Mouse (Mus musculus) adrenal gland, adult 8-10 months (tissue): ENCODE measurements around the gene Cby1. TPM values are rescaled to one million over a fixed set of nuclear protein-coding genes. Genes with fewer than 3 reads are reported as not detected.

Source experiments
- DNase-seq: peaks from one replicate; pipeline ENCODE4 v3.0.0; 2022
- total RNA-seq, 4 experiments: library from RNA; stranded (reverse); gene quantifications; 2 replicates each; pipeline ENCODE4 v1.2.4; 2022

The Cby1 gene
- total RNA-seq, 4 experiments from 2014 or later, result 21.7 to 31.1 (median 24.9) TPM

DNA sequence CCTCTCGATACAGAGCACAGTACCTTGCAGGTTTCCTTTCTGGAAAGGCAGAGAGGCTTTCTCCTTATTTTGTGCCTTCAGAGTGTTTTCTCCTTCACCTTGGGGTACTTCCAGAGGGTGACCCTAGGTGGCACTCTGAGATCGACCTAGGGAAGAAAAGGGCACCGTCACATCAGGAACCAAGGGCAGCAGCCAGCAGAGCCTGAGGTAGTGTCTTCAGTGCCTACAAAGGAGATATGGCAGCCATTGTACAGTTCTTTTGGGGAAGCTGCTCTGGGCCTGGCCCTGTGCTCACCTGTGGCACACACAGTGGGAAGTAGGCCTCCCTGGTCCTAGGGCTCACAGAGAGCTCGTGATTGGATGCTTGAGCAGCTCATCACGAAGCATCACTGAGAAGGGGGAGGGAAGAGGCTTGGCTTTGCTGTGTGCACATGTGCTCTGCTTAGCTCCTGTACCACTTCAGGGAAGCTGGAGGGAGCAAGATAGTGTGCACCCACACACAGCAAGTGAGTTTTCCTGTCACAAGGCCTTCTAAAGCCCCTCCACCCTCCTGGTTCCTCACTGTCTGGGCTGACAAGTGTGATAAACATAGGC lies 49.3 kb downstream of the Cby1 start:
- DNase-seq, result no peak

GRCm38 (mm10) chr15:79715646-79716045 lies 56.6 kb downstream of the Cby1 start:
- no peak for DNase-seq

DNA sequence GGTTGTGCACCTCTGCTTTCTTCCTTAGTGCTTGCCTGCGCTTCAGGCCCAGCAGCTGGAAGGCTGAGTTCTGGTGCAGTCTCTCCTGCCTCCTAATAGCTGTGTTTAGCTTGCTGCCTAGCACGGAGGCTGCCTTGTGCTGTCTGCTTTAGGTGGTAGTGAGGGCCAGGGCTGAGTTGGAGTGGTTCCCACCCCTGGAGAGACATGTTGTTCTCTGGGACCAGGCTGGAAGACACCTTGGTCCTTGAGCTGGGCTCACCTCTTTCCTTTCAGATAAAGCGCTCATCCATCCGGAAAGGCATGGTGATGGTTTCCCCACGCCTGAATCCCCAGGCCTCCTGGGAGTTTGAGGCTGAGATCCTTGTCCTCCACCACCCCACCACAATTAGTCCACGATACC lies 57.7 kb downstream of the Cby1 start:
- DNase-seq, result no peak

Other genes with a start within 250 kb of the Cby1 start
- 100 to 1,000 TPM in 2 of 4 experiments, 10 to 100 TPM in 2; 80.4 to 126 (median 97.1) TPM for gene Csnk1e, start 203.6 kb upstream of the Cby1 start, total RNA-seq
- gene Kcnj4, start 154.0 kb upstream of the Cby1 start, total RNA-seq, result 1 to 10 TPM in 2 of 4 experiments, under 1 TPM in 2; 0.38 to 6.2 (median 2.8) TPM
- 1 to 10 TPM; 2.1 to 5.3 (median 2.8) TPM for gene Kdelr3, start 142.8 kb upstream of the Cby1 start, total RNA-seq
- 100 to 1,000 TPM; 277 to 438 (median 365) TPM for gene Ddx17, start 112.5 kb upstream of the Cby1 start, total RNA-seq
- 1 to 10 TPM; 1.5 to 6.3 (median 2.7) TPM for gene Dmc1, start 54.1 kb upstream of the Cby1 start, total RNA-seq
- 1 to 10 TPM; 2.8 to 6.2 (median 4.4) TPM for gene Fam227a, start 243 bp upstream of the Cby1 start, total RNA-seq
- gene Tomm22, start 11.7 kb downstream of the Cby1 start, total RNA-seq, result 100 to 1,000 TPM in 2 of 4 experiments, 10 to 100 TPM in 2; 95.5 to 120 (median 105) TPM
- gene Josd1, start 28.7 kb downstream of the Cby1 start, total RNA-seq, result 10 to 100 TPM; 22.8 to 30.3 (median 25.0) TPM
- 10 to 100 TPM; 27.2 to 43.1 (median 32.1) TPM for gene Gtpbp1, start 31.6 kb downstream of the Cby1 start, total RNA-seq
- gene Sun2, start 83.3 kb downstream of the Cby1 start, total RNA-seq, result 10 to 100 TPM; 48.3 to 71.4 (median 53.9) TPM
- 10 to 100 TPM; 22.0 to 27.1 (median 23.5) TPM for gene Dnal4, start 118.7 kb downstream of the Cby1 start, total RNA-seq
- 10 to 100 TPM in 2 of 4 experiments, 1 to 10 TPM in 2; 6.4 to 11.9 (median 9.4) TPM for gene Nptxr, start 145.6 kb downstream of the Cby1 start, total RNA-seq
- 1 to 10 TPM in 3 of 4 experiments, not detected in 1; 1.1 to 2.4 (median 1.6) TPM for gene Npcd, start 175.0 kb downstream of the Cby1 start, total RNA-seq
- gene Cbx6, start 175.5 kb downstream of the Cby1 start, total RNA-seq, result 10 to 100 TPM; 55.0 to 88.9 (median 65.5) TPM
- 10 to 100 TPM; 16.1 to 29.3 (median 22.9) TPM for gene Apobec3, start 232.5 kb downstream of the Cby1 start, total RNA-seq